Mouse (Mus musculus) embryonic facial prominence, embryonic 11.5 days (tissue): ENCODE measurements around the gene Chn2. TPM values are rescaled to one million over a fixed set of nuclear protein-coding genes. Genes with fewer than 3 reads are reported as not detected.
"Not testable (repeated sequence)": the region's sequence is repeated elsewhere in the genome, so short reads cannot be mapped to it uniquely, and the experiment has no call there.

Source experiments
- ATAC-seq: fragments of 200-750 bp; cut with Nextera tagmentation; replicated peaks from 2 replicates; pipeline ENCODE4 v1.8.0; 2017; ENCODE audit warnings: low read depth; ENCODE audit not compliant: insufficient number of reproducible peaks, low FRiP score, low TSS enrichment
- DNase-seq: peaks from one replicate; pipeline ENCODE4 v3.0.0-alpha.2; 2015; ENCODE audit warnings: low spot score
- H3K27ac ChIP-seq: fragments of 300-500 bp; sonication (generic); replicated peaks from 2 replicates; pipeline ENCODE4 v1.5.1; 2014; ENCODE audit warnings: mild to moderate bottlenecking, low read depth, low read length, control low read depth
- H3K27me3 ChIP-seq: fragments of 300-500 bp; sonication (generic); 2 replicates; pipeline ENCODE4 v1.6.1; 2014; ENCODE audit warnings: mild to moderate bottlenecking, low read length, moderate library complexity, mixed read lengths; ENCODE audit not compliant: control insufficient read depth, insufficient read depth
- H3K36me3 ChIP-seq: fragments of 300-500 bp; sonication (generic); replicated peaks from 2 replicates; pipeline ENCODE4 v1.6.1; 2014; ENCODE audit warnings: low read depth, mild to moderate bottlenecking, low read length, moderate library complexity, mixed read lengths; ENCODE audit not compliant: control insufficient read depth, insufficient read depth
- H3K4me1 ChIP-seq: fragments of 300-500 bp; sonication (generic); 2 replicates; pipeline ENCODE4 v1.6.1; 2014; ENCODE audit warnings: low read length, mixed read lengths; ENCODE audit not compliant: control insufficient read depth, insufficient read depth
- H3K4me2 ChIP-seq: fragments of 300-500 bp; sonication (generic); 2 replicates; pipeline ENCODE4 v1.6.1; 2014; ENCODE audit warnings: low read depth, mild to moderate bottlenecking, control low read depth, low read length, moderate library complexity
- H3K4me3 ChIP-seq: fragments of 300-500 bp; sonication (generic); 2 replicates; pipeline ENCODE4 v1.5.1; 2014; ENCODE audit warnings: low read depth, low read length, control low read depth
- H3K9ac ChIP-seq: fragments of 300-500 bp; sonication (generic); replicated peaks from 2 replicates; pipeline ENCODE4 v1.6.1; 2014; ENCODE audit warnings: mild to moderate bottlenecking, control low read depth, low read length
- H3K9me3 ChIP-seq: fragments of 300-500 bp; sonication (generic); replicated peaks from 2 replicates; pipeline ENCODE4 v1.6.1; 2016; ENCODE audit warnings: mild to moderate bottlenecking, low read length, inconsistent platforms, mixed read lengths; ENCODE audit not compliant: control insufficient read depth
- WGBS: fragments of 180-500 bp; shearing (Covaris S2); extraction: QIAGEN DNeasy Blood & Tissue Kit; methylation state at CpG from one replicate; pipeline ENCODE4 v1.1.7; 2014; 5-methylcytosine and 5-hydroxymethylcytosine counted together
- polyA plus RNA-seq: library from polyadenylated mRNA; unstranded; fragments of >200 nt; fragmentation: Nextera tagmentation; extraction: Ambion mirVana; gene quantifications from 2 replicates; pipeline ENCODE4 v1.2.1, GENCODE M21; 2014

Gene Chn2
- polyA plus RNA-seq, 1 experiment from 2014 or later: 14.0 TPM

DNA sequence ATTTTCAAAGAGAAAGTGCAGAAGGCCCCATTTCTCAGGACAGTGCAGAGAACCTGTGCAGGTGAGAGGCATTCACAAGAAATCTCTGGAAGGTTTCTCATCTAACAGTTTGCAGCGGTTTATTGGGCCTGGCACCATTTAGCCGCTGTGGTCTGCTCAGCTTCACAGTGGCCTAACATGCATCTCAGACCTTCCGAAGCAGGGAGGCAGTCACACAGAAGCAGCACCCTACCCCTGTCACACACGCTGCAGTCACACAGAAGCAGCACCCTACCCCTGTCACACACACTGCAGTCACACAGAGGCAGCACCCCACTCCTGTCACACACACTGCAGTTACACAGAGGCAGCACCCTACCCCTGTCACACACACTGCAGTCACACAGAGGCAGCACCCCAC, 126.5 kb downstream of the Chn2 start:
- Histone ChIP-seq H3K4me3 (no peak overlapping the region), H3K9ac (no peak overlapping the region), H3K9me3 (no peaks in the 10 kb centered on the region), H3K36me3 (no peaks in the 10 kb centered on the region), H3K27ac (no peak overlapping the region), H3K4me1 (no peaks in the 10 kb centered on the region), H3K27me3 (no peaks in the 10 kb centered on the region), H3K4me2 (no peak overlapping the region)
- no peak for DNase-seq
- no peak for ATAC-seq
- WGBS: 95% methylated on average over 4 of the region's 4 CpGs

DNA sequence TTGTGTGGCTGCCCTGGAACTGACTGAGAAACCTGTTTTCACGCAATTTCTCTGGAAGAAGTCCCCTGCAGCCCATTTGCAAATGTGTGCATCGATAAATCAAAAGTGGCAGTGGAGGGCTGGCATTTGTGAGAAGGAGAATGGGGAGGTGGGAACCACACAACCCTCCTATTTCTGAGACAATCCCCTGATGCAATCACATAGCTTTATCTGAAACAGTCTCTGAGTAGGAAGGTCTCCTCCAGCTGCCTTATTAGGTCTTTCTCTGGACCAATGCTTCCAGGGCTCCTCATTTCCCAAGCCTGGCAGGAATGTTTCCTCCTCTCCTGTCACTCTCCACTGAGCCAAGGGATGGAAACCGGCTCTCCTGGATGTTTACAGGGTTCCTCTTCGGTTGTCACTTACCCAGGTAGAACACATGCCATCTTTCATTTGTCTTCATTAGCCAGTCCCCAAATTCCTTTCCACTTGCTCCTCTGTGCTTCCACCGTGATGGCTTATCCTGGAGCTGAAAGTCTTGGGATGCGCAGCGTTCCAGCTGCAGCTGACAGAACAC, 127.7 kb downstream of the Chn2 start:
- WGBS: 73% methylated on average over 7 of the region's 7 CpGs
- Histone ChIP-seq H3K9ac (no peak overlapping the region), H3K4me1 (no peaks in the 10 kb centered on the region), H3K9me3 (no peaks in the 10 kb centered on the region), H3K4me3 (no peak overlapping the region), H3K36me3 (no peaks in the 10 kb centered on the region), H3K27ac (no peak overlapping the region), H3K4me2 (no peak overlapping the region), H3K27me3 (no peaks in the 10 kb centered on the region)
- no peak for DNase-seq
- no peak for ATAC-seq

DNA sequence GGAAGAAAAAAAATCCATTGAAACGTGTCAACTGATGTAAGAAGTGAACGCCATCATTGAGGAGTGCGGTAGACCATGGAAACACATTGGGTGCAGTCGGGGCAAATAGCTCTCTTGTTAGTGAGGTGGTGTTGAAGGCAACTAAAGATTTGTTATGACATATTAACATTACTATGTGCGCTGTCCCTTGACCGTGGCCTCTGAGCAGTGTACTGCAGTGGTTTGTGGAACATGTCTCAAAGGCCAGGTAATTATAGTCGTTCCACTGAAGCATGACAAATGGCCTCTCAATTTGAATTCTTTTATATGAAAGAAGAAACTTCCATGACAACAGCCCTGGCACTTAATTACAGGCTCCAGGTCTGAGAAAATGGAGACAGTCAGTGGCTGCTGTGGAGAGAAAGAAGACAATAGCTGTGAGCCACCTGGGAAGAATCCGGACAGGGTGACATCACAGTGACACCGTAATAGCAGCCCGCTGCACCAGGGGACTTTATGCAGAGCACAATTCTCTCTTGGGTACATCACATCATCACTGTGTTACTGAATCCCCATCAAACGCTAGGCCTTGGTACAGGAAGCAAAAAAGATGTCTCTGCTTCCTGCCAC, 131.0 kb downstream of the Chn2 start:
- Histone ChIP-seq H3K4me1 (no peaks in the 10 kb centered on the region), H3K27ac (no peak overlapping the region), H3K9me3 (no peaks in the 10 kb centered on the region), H3K9ac (no peak overlapping the region), H3K36me3 (no peaks in the 10 kb centered on the region), H3K4me3 (no peak overlapping the region), H3K4me2 (no peak overlapping the region), H3K27me3 (no peaks in the 10 kb centered on the region)
- 72% methylated on average over 11 of the region's 11 CpGs for WGBS
- DNase-seq: no peak
- ATAC-seq: no peak

DNA sequence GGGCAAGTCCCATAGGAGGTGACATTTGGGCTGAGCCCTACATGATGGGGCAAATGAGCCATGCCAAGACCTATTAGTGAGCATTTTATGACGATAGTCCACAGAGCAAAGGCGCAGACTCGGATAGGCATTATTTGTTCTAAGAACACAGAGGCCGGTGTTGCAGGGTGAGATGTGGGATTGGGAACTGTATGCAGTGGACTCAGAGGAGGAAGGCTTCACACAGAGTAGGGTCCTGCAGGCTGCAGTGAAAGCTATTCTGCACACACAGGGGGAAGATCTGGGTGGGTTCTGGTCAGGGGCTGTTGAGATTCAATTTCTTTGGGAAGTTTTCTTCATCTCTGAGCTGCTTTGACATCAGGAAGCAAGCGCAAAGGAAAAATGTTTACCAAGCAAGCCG, 132.0 kb downstream of the Chn2 start:
- no peak overlapping the region for H3K27ac ChIP-seq
- no peak overlapping the region for H3K4me2 ChIP-seq
- ATAC-seq (no peak), DNase-seq (no peak)
- WGBS: 72% methylated on average over 6 of the region's 6 CpGs
- H3K27me3 ChIP-seq: no peaks in the 10 kb centered on the region
- H3K36me3 ChIP-seq: no peaks in the 10 kb centered on the region
- no peaks in the 10 kb centered on the region for H3K9me3 ChIP-seq
- H3K4me1 ChIP-seq: no peaks in the 10 kb centered on the region
- no peak overlapping the region for H3K4me3 ChIP-seq
- H3K9ac ChIP-seq: no peak overlapping the region

DNA sequence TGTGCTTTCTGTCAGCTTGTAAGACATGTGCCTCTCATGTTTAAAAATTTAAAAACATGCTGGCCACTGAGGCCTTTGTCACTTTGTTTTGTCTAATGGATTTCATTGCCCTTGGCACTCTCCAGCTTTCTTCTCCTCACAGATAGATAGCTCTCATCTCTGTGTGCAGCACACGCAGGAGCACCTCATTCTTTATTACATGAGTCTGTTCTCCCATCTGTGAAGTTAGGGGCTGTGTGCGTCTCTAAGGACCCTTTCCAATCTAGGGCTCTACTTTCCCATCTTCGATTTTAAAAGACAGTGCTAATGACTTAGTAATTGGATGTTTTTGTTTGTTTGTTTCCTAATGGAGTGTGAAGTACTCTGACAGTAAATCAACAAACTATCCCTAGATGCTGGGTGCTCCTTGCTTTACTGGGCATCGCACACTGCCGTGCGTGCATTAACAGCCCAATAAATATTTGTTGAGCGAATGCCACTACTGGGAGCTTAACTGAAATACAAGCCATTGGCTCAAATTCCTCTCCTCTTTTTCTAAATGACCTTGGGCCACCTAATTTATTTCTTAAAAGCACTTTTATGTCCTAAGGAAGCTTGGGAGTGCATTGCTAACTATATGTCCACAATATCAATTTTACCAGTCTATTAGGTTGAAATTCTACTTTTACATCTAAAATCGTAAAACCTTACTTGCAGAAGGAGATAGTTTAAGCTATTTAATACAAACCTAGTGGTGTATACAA, 136.3 kb downstream of the Chn2 start:
- 78% methylated on average over 8 of the region's 8 CpGs for WGBS
- H3K4me2 ChIP-seq: no peak overlapping the region
- DNase-seq: no peak
- no peaks in the 10 kb centered on the region for H3K9me3 ChIP-seq
- no peak overlapping the region for H3K9ac ChIP-seq
- ATAC-seq: no peak
- no peaks in the 10 kb centered on the region for H3K4me1 ChIP-seq
- H3K27ac ChIP-seq: no peak overlapping the region
- H3K27me3 ChIP-seq: no peaks in the 10 kb centered on the region
- H3K36me3 ChIP-seq: no peaks in the 10 kb centered on the region
- H3K4me3 ChIP-seq: no peak overlapping the region

DNA sequence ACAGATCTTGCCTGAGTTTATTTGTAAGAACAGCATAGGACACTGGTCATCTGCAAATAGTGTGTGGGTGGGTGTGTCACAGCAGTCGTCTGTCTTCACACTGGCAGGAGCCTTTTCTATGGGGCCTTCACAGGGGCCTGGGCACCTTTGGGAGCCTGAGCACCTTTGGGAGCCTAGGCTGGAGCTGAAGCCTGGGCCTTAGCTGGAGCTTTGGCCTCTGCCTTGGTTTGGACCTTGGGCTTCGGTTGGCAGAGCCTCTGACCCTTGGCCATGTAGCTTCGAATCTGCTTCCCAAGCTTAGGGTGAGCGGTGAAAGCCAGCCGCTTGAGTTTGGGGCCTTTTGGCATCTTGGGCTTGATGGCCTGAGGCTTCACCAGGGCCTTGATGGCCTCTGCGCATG, 137.7 kb downstream of the Chn2 start:
- not testable (repeated sequence) for H3K4me2 ChIP-seq, H3K4me1 ChIP-seq, H3K36me3 ChIP-seq, ATAC-seq, H3K4me3 ChIP-seq, H3K27me3 ChIP-seq, H3K9me3 ChIP-seq, DNase-seq, H3K27ac ChIP-seq, H3K9ac ChIP-seq
- WGBS: 92% methylated on average over 6 of the region's 6 CpGs

DNA sequence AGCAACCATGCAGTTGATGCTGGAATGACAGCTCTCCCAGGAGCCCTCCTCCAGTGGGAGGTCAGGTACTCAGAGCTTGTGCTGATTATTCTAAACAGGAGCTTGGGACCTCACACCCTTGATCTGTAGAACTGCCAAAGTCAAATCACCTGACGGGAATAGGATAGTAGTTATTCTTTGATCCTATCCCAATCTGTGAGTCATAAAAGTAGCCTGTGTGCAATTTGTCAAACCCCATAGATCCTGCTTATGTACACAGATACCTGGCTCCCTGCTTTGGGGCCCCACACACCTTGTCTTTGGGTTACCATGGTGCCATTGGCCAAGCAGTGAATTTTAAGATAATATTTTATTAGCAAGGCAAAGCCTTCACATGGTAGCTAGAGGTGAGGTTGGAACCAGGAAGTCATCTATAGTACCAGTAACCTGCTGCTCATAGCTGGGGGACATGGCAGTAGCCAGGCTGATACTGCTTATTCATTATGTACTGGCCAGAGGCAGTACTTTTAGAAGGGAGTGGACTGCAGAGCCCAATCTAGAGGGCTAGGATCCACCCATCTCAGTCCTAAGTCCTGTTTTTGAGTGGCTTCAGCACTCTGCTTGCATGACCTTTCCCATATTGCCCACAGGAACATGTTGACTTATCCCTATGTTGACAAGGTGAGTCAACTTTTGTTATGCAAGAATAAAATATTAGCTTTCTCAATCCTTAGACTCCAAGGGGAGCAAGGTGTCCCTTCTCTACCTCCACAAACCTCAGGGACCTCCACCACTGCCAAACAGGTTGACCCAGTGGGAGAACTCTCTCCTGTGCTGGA, 139.9 kb downstream of the Chn2 start:
- 73% methylated on average over 1 of the region's 1 CpGs for WGBS

DNA sequence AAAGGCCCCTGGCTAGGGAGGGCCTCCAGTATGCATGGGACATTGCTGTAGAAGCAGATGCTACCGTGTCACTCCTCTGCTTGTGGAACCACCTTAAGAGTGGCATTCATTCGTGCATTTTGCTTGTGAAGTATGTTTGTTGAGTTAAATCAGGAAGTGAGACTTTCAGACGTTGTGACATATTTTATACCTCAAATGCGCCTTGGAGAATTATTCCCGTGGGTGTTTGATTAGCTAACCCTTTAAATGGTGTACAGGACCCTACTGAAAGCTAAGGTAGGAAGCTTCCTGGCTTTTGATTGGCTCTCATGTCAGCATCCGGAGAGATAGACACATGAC, 140.5 kb downstream of the Chn2 start:
- DNase-seq (no peak), ATAC-seq (no peak)
- Histone ChIP-seq H3K36me3 (no peaks in the 10 kb centered on the region), H3K4me2 (no peak overlapping the region), H3K4me1 (no peaks in the 10 kb centered on the region), H3K4me3 (no peak overlapping the region), H3K9me3 (no peaks in the 10 kb centered on the region), H3K27ac (no peak overlapping the region), H3K27me3 (no peaks in the 10 kb centered on the region), H3K9ac (no peak overlapping the region)
- WGBS: 87% methylated on average over 6 of the region's 6 CpGs

More for the DNA sequence above, 139.9 kb downstream of the Chn2 start:
- no peak overlapping the region for H3K9ac ChIP-seq
- no peak overlapping the region for H3K4me2 ChIP-seq
- ATAC-seq (no peak), DNase-seq (no peak)
- no peak overlapping the region for H3K27ac ChIP-seq
- no peak overlapping the region for H3K4me3 ChIP-seq
- no peaks in the 10 kb centered on the region for H3K36me3 ChIP-seq
- no peaks in the 10 kb centered on the region for H3K27me3 ChIP-seq
- no peaks in the 10 kb centered on the region for H3K9me3 ChIP-seq
- H3K4me1 ChIP-seq: no peaks in the 10 kb centered on the region
